Mouse (Mus musculus) bone marrow macrophage, adult 2 months (primary cell): ENCODE measurements around the gene Hist2h3c1.
"Not testable (repeated sequence)": the region's sequence is repeated elsewhere in the genome, so short reads cannot be mapped to it uniquely, and the experiment has no call there.

ENCODE experiments used
- CTCF ChIP-seq: IDR thresholded peaks from 2 replicates; pipeline ENCODE4 v1.5.1; 2012; ENCODE audit warnings: low read depth, mild to moderate bottlenecking, low read length, moderate library complexity
- POLR2A ChIP-seq: IDR thresholded peaks from 2 replicates; pipeline ENCODE4 v1.6.1; 2012; ENCODE audit warnings: mild to moderate bottlenecking, low read depth, low read length, borderline replicate concordance

GRCm38 (mm10) chr3:96239949-96240798, 6.3 kb upstream of the Hist2h3c1 start, which contains the start of gene Hist2h2aa2:
- TF ChIP-seq CTCF, POLR2A: not testable (repeated sequence)
